Mouse (Mus musculus) kidney, adult 2 months (tissue): ENCODE measurements around the gene Sh2d1b2.

Source experiments
- CTCF ChIP-seq: fragments of 200-500 bp; conservative IDR thresholded peaks from 2 replicates; pipeline ENCODE4 v1.5.1; 2011; ENCODE audit warnings: low read depth, mild to moderate bottlenecking, control low read depth, low read length, moderate library complexity, mixed read lengths; ENCODE audit not compliant: insufficient read depth, insufficient read length
- POLR2A ChIP-seq: fragments of 200-500 bp; IDR thresholded peaks from one replicate; pipeline ENCODE4 v1.6.1; 2011; ENCODE audit warnings: low read depth, low read length, control low read depth

GRCm38 (mm10) chr1:170206395-170206794, 26.2 kb upstream of the Sh2d1b2 start:
- no peak for TF ChIP-seq CTCF
- TF ChIP-seq POLR2A = no peak
